Mouse (Mus musculus) spleen, embryonic (tissue): ENCODE results near the gene Ptms.

Experiments
- CTCF ChIA-PET: fragments of 350-600 bp; sonication (Branson Sonifier 250); formaldehyde crosslinking; loops from one replicate; lab custom pipeline; 2022; lab: Charles Lee

Gene Ptms

DNA sequence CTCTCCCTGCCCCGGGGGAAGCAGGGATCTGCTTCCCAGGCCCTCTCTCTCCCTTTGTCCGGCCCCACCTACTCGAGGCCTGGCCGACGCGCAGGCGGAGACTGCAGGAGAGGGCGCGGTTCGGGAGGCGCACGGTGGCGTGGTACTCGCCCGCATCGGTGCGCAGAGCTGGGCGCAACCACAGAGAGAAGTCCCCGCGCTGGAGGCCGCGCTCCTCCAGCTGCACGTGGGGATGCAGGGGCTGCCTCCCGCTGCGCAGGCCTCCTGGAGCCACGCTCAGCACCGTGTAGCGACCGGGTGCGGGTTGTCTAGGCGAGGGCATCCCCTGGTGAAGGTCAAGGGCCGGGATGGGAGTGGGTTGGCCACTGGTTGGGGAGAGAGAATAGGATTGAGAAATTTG lies 9.9 kb downstream of the Ptms start:
- CTCF ChIA-PET: interaction anchor here (0.6 to 0.7 kb wide), 2 partner anchors 566 to 768 kb away, joined by 4 to 9 read pairs; no protein-coding TSS in a partner anchor

- CTCF ChIA-PET: interaction anchor here (0.7 to 1.0 kb wide), 3 partner anchors 9 to 169 kb away, joined by 3 to 6 read pairs (median 3); no protein-coding TSS in a partner anchor
Measured at GRCm38 (mm10) chr6:124907767-124908166, 12.1 kb downstream of the Ptms start.

DNA sequence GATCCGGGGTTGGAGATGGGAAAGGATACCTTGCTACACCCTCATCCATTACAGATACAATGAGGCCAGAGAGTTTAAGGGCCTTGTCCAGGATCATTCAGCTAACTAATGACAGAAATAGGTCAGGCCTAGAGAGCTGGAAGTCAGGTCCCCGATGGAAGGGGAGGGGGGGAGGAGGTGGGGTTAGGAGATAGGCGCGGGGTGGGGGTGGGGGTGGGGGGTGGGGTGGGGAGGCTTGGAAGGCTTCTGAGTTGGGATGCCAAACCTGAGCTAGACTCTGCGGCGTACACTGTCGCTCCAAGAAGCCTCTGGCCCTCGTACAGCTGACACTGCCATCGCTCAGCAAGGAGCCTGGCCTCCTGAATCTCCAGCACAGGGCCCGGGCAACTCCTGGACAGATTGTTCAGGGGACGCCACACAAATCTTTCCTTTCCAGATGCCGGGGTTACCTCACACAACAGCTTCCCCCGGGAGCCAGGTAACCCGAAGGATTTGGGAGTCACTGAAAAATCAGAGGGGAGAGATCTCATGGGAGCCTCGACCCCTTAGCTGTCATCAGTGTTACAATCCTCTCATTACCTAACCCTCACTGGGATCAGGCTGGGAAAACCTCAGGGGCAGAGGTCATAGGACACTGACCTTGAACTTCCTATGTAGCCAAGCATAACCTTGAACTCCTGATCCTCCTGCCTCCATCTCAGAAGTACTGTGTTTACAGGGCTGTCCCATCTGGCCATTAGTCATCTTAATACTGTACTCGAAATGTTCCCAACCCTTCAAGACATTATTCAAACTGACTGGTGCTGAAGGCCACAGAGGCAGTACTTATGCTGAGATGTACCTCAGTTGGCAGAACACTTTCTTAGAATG lies 14.7 kb downstream of the Ptms start:
- CTCF ChIA-PET: interaction anchor here (1.2 to 1.3 kb wide), 3 partner anchors 10 to 12 kb away, joined by 3 to 4 read pairs (median 3); no protein-coding TSS in a partner anchor

- CTCF ChIA-PET: interaction anchor here (0.6 to 2.1 kb wide), 6 partner anchors 10 to 125 kb away, joined by 3 to 10 read pairs (median 3); no protein-coding TSS in a partner anchor
Measured at GRCm38 (mm10) chr6:124904161-124904981, 15.5 kb downstream of the Ptms start.

DNA sequence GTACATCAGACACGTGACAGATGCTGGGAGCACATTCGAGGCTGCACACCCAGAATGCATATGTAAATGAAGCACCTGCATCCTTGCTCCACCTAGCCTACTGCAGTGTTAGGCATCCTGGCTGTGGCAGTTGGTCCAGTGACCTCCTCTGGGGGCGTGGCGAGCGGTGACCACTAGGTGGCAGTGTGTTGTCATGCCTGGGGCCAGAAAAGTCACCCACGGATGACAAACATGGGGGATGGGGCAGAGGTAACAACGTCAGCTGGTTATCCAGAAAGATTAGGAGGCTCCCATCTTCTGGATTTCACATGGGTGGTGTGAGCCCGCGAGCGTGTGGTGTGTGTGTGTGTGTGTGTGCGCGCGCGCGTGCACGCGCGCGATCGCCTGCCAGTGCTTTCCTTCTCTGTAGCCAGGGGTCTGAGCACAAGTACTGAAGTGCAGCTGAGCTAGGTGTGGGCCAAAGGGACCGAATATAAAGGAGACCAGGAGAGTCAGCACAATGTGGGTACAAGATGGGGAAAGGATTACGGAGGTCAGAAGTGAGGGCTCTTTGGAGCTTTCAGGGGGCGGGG lies 16.2 kb downstream of the Ptms start:
- CTCF ChIA-PET: interaction anchor here (0.6 to 2.1 kb wide), 7 partner anchors 11 to 1519 kb away, joined by 3 to 10 read pairs (median 4); no protein-coding TSS in a partner anchor

GRCm38 (mm10) chr6:124901851-124902250 lies 18.1 kb downstream of the Ptms start:
- CTCF ChIA-PET: interaction anchor here (1.0 to 2.1 kb wide), 2 partner anchors 9 to 31 kb away, joined by 3 to 10 read pairs; no protein-coding TSS in a partner anchor

DNA sequence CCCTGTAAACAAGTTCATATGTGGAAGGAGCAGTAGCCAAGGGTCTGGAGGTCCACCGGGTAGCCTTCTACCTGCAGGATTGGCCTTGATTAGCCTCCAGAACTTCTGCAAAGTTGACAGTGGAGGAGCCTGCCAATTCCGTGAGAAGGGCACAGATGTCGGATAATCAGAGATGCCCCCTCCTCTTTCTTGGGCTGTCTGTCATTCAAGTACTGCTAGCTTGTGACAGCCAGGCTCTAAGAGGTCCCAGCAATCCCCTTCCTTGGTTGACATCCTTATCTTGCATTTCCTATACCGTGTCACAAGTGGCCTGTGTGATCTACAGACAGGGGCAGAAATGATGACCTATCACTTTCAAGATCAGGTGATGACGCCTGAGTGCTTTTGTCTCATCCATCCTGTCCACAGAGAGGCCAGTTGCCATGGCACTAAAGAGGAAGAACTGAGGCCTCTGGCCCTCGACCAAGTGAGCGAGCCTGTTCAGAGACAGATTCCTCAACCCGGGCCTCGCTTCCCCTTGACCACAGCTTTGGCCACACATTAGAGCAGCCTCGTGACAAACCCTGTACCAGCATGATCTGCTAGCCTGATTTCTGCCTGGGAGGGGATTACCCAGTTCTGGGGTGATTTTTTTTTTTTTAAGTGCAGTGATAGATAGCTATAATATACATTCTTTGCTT lies 19.0 kb downstream of the Ptms start:
- CTCF ChIA-PET: interaction anchor here (0.5 to 0.6 kb wide), 2 partner anchors 36 to 334 kb away, joined by 3 to 4 read pairs; no protein-coding TSS in a partner anchor

- CTCF ChIA-PET: interaction anchor here (0.5 to 0.7 kb wide), 3 partner anchors 36 to 335 kb away, joined by 3 to 7 read pairs (median 4); no protein-coding TSS in a partner anchor
Measured at GRCm38 (mm10) chr6:124900056-124900800, 19.7 kb downstream of the Ptms start.

DNA sequence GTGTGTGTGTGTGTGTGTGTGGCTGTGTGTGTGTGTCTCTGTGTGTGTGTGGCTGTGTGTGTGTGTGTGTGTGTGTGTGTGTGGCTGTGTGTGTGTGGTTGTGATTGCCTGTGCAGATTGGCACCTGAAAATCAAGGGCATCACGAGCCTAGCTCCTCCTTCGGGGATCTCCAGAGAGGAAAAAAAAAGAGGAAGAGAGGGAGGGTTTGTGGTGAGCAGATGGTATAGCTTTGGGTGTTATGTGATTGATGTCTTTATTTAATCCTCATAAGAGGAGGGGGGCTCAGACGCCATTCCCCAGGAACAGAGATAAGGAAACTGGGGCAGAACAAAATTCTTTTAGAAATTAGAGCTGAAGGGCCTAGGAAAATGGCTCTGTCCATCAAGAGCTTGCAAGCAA lies 21.5 kb downstream of the Ptms start:
- CTCF ChIA-PET: no interaction called here

DNA sequence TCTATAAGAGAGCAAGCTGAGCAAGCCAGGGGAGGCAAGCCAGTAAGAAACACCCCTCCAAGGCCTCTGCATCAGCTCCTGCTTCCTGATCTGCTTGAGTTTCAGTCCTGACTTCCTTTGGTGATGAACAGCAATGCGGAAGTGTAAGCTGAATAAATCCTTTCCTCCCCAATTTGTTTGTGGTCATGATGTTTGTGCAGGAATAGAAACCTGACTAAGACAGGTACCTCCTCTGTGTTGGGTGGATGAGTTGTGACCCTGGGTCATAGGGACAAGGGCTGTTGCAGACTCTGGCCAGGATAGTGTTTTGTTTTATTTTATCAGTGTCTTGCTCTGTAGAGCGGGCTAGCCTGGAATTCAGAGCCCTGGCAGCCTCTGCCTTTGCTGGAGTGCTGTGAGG lies 25.8 kb downstream of the Ptms start:
- CTCF ChIA-PET: interaction anchor here (0.5 to 1.3 kb wide), 3 partner anchors 11 to 53 kb away, joined by 3 to 5 read pairs (median 4); partner anchors contain the start of gene Gpr162

GRCm38 (mm10) chr6:124890997-124891396 lies 28.9 kb downstream of the Ptms start:
- CTCF ChIA-PET: no interaction called here

- CTCF ChIA-PET: interaction anchor here (0.6 kb wide), 1 partner anchor 182 kb away, joined by 3 read pairs; no protein-coding TSS in a partner anchor
Measured at GRCm38 (mm10) chr6:124888555-124889125, 31.3 kb downstream of the Ptms start.

DNA sequence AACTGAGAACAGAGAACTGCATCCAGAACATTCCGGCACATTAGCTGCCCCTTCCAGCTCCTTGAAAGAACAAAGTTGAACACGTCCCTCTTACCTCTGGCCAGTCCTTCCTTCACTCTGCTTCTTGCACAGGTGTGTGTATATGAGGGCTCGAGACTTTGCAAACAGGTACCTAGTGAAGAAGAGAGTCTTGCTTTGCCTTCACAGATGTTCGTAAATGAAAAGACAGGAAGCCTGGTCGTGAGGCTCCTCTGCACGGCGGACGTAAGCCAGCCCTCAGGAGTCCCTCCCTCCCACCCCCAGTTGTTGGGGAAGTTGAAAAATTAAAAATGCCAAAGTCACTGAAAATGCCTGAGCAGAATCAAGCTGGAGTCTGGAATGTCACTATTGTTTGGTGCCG lies 31.9 kb downstream of the Ptms start, which contains the start of gene Cd4:
TSS of gene Cd4 (minus strand) at position 236 of the 400 bp plus-strand sequence.
- CTCF ChIA-PET: interaction anchor here (0.6 to 0.7 kb wide), 2 partner anchors 30 to 183 kb away, joined by 3 read pairs; no protein-coding TSS in a partner anchor

DNA sequence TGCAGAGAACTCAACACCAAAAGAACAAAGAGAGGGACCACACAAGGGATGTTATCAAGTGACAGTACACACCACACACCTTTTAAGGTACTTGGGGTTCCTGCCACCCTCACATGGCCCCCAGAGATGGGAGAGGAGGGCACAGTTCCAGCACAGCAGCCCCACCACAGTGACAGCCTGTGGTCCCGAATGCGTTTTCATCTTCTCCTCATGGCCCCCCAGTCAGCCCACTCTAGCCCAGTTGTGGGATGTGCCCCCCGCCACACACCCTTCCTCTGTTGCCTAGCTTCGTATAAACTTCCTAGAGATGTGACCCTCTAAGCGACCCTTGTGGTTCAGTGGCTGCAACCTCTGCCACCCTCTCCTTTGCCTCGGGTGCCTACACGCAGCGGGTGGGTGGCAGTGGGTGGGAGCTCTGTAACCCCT lies 33.9 kb downstream of the Ptms start:
- CTCF ChIA-PET: interaction anchor here (1.1 kb wide), 1 partner anchor 9 kb away, joined by 3 read pairs; no protein-coding TSS in a partner anchor

- CTCF ChIA-PET: no interaction called here
Measured at GRCm38 (mm10) chr6:124884714-124885500, 35.0 kb downstream of the Ptms start.

- CTCF ChIA-PET: no interaction called here
Measured at GRCm38 (mm10) chr6:124883351-124883750, 36.6 kb downstream of the Ptms start.

- CTCF ChIA-PET: no interaction called here
Measured at GRCm38 (mm10) chr6:124881821-124882220, 38.1 kb downstream of the Ptms start.

DNA sequence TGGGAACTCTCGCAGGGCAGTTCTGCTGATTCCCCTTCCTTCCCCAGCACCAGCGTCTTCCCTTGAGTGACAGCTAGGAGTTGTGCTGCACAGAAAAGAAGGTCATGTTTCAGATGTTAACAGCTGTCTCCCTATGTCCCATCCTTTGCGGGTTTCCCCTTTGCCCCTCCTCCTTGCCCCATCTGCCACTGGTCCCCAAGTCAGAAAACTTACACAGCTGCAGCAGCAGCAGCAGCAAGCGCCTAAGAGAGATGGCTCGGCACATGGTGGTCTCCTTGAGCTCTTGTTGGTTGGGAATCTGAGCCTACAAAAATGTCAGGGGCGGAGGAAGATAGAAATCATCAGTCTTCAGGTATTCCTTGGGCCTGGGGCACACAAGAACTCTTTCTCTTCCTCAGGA lies 40.5 kb downstream of the Ptms start:
- CTCF ChIA-PET: interaction anchor here (0.6 kb wide), 1 partner anchor 16 kb away, joined by 4 read pairs; no protein-coding TSS in a partner anchor
